Mouse (Mus musculus) liver, embryonic 16.5 days (tissue): ENCODE measurements around the gene Hnrnpu. TPM values are rescaled to one million over a fixed set of nuclear protein-coding genes. Genes with fewer than 3 reads are reported as not detected.

ENCODE experiments used
- ATAC-seq: fragments of 200-750 bp; cut with Nextera tagmentation; 2 replicates; pipeline ENCODE4 v1.8.0; 2017; ENCODE audit warnings: low read depth, mild to moderate bottlenecking, moderate number of reproducible peaks, moderate library complexity
- H3K27ac ChIP-seq: fragments of 300-500 bp; sonication (generic); 2 replicates; pipeline ENCODE4 v1.5.1; 2014; ENCODE audit warnings: mild to moderate bottlenecking, low read length
- H3K27me3 ChIP-seq: fragments of 300-500 bp; sonication (generic); 2 replicates; pipeline ENCODE4 v1.6.1; 2014; ENCODE audit warnings: low read depth, low read length, mixed read lengths; ENCODE audit not compliant: control insufficient read depth, insufficient read depth
- H3K36me3 ChIP-seq: fragments of 300-500 bp; sonication (generic); 2 replicates; pipeline ENCODE4 v1.6.1; 2014; ENCODE audit warnings: mild to moderate bottlenecking; ENCODE audit not compliant: control insufficient read depth, insufficient read depth
- H3K4me1 ChIP-seq: fragments of 300-500 bp; sonication (generic); 2 replicates; pipeline ENCODE4 v1.6.1; 2014; ENCODE audit warnings: low read depth, low read length, mixed read lengths; ENCODE audit not compliant: control insufficient read depth
- H3K4me2 ChIP-seq: fragments of 300-500 bp; sonication (generic); 2 replicates; pipeline ENCODE4 v1.6.1; 2014; ENCODE audit warnings: low read depth, low read length, mixed read lengths
- H3K4me3 ChIP-seq: fragments of 300-500 bp; sonication (generic); 2 replicates; pipeline ENCODE4 v1.5.1; 2014; ENCODE audit warnings: low read depth, mild to moderate bottlenecking, low read length
- H3K9ac ChIP-seq: fragments of 300-500 bp; sonication (generic); 2 replicates; pipeline ENCODE4 v1.6.1; 2014; ENCODE audit warnings: low read depth, low read length
- H3K9me3 ChIP-seq: fragments of 300-500 bp; sonication (generic); replicated peaks from 2 replicates; pipeline ENCODE4 v1.6.1; 2016; ENCODE audit warnings: low read length; ENCODE audit not compliant: control insufficient read depth
- WGBS: fragments of 180-500 bp; shearing (Covaris S2); extraction: QIAGEN DNeasy Blood & Tissue Kit; methylation state at CpG from one replicate; pipeline ENCODE4 v1.1.7; 2014; ENCODE audit not compliant: insufficient replicate concordance; 5-methylcytosine and 5-hydroxymethylcytosine counted together
- polyA plus RNA-seq: library from polyadenylated mRNA; unstranded; fragments of >200 nt; fragmentation: Nextera tagmentation; extraction: Ambion mirVana; gene quantifications from 2 replicates; pipeline ENCODE4 v1.2.1, GENCODE M21; 2015

Hnrnpu gene
- polyA plus RNA-seq, 1 experiment from 2014 or later: 103 TPM

DNA sequence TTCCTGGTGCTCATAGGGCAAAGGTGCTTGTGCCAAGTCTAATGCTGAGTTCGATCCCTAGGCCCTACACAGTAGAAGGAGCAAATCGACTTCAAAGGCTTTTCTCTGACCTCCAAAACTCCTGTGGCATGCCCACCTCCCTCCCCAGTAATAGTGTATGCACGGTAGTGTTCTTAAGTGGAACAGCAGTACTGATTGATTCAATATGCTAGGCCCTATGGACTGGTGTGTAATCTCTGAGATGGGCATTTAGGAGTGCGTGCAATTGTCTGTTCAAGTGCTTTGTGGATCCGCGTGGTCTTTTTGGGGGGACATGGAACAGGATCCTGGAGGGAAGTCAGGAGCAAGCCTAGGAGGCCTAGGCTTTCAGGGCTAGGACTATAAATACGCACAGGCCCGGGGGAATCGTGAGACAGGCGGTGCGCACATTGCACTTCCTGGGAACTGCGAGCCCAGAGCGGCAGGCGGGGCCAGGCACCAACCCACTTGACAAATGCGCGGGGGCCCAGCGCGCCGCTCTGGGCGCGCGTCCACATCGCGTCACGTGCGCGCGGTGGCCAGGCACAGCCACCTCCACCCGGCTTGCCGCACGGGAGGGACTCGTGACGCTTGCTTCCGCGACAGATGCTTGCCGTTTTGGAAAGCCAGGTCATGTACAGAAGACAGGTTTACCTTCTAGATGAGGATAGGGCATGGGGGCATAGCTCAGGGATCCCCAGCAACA, 31.1 kb upstream of the Hnrnpu start:
- no peaks in the 10 kb centered on the region for H3K9me3 ChIP-seq
- H3K9ac ChIP-seq: peak overlapping the region; percentile 71
- 3% methylated on average over 36 of the region's 36 CpGs for WGBS
- H3K4me3 ChIP-seq: peak overlapping the region; percentile 70
- peaks cover 27% of the 10 kb centered on the region for H3K4me1 ChIP-seq
- no peaks in the 10 kb centered on the region for H3K27me3 ChIP-seq
- H3K27ac ChIP-seq: peak overlapping the region; percentile 92
- H3K4me2 ChIP-seq: peak overlapping the region; percentile 93
- no peaks in the 10 kb centered on the region for H3K36me3 ChIP-seq
- peak; percentile 95 for ATAC-seq

DNA sequence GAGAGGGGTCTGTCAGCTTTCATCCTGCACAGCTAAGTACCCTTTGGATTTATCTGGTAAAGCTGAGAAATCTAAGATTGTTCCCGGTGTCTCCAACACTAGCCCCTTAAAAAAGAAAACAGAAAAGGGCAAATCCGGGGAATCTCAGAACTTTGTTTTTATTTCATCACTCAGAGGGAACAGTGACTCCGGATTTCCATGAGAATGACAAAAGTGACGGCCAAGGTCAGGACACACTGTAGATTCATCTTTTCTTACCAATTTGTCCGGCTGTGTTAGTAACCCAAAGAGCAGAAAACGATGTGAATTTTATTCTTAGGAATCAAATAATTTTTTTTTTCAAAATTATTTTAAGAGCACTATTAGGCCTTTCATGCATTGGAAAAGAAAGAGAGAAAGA, 30.5 kb upstream of the Hnrnpu start:
- ATAC-seq: no peak
- H3K9me3 ChIP-seq: no peaks in the 10 kb centered on the region
- H3K9ac ChIP-seq: no peak overlapping the region
- H3K27me3 ChIP-seq: no peaks in the 10 kb centered on the region
- H3K27ac ChIP-seq: peak overlapping the region; percentile 92
- H3K4me1 ChIP-seq: peaks cover 24% of the 10 kb centered on the region
- H3K36me3 ChIP-seq: no peaks in the 10 kb centered on the region
- WGBS: 69% methylated on average over 6 of the region's 6 CpGs
- no peak overlapping the region for H3K4me3 ChIP-seq
- H3K4me2 ChIP-seq: peak overlapping the region; percentile 93

DNA sequence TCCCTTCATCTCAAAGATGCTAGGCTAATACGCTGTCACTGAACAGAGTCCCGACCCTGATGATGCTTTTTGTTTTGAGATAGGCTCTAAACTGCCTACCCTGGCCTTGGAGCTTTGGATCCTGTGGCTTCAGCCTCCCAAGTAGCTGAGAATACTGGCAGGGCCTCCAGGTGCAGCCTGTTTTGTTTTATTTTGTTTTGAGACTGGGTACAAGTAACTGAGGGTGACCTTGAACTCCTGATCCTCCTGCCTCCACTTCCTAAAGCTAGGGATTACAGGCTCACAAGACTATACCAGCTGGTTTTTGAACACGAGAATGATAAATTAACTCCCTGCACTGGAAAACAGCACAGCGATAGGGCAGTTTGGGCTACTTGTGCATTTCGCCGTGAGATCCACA, 27.6 kb upstream of the Hnrnpu start:
- Histone ChIP-seq H3K36me3 (no peaks in the 10 kb centered on the region), H3K27me3 (no peaks in the 10 kb centered on the region), H3K27ac (no peak overlapping the region), H3K4me1 (peaks cover 16% of the 10 kb centered on the region), H3K9me3 (no peaks in the 10 kb centered on the region), H3K4me2 (no peak overlapping the region), H3K9ac (no peak overlapping the region), H3K4me3 (no peak overlapping the region)
- 79% methylated on average over 6 of the region's 6 CpGs for WGBS
- ATAC-seq: no peak

DNA sequence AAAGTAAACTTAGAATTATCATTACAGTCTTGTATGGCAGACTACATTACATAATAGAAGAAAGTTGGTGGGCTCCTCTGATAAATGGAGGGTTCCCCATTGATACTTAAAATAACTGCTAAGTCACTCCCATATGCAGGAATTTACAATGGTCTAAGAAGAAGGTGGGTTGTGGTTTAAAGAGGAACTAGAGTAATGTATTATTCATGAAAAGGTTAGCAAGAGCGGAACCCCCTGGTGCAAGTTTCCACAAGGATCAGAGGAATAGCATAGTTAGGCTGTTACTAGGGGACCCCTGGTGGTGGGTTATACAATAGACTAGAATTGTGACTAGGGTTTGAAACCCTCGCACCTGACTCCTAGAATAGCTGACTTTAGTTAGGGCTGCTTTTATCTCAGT, 23.1 kb upstream of the Hnrnpu start:
- H3K9me3 ChIP-seq: no peaks in the 10 kb centered on the region
- H3K36me3 ChIP-seq: no peaks in the 10 kb centered on the region
- no peaks in the 10 kb centered on the region for H3K27me3 ChIP-seq
- no peak overlapping the region for H3K27ac ChIP-seq
- no peak overlapping the region for H3K9ac ChIP-seq
- ATAC-seq: no peak
- 67% methylated on average over 2 of the region's 2 CpGs for WGBS
- H3K4me2 ChIP-seq: no peak overlapping the region
- H3K4me1 ChIP-seq: no peaks in the 10 kb centered on the region
- no peak overlapping the region for H3K4me3 ChIP-seq

DNA sequence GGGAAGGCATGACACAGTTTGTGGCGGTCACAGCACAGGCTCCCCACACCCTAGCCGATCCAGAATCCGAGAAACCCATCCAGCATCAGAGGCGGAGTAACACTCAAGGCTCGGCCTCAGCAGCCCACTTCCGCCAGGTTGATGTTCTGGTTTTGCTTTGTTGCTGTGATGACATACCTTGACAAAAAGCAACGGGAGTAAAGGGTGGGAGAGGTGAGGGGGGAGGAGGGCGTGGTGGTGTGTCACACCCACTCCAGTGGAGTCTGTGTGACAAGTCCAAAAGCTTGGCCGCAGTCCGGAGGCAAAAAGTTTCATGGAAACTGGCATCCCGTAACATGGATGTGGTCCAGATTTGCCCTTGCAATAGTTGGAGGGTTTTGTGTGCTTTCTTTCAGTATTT, 22.7 kb upstream of the Hnrnpu start:
- no peaks in the 10 kb centered on the region for H3K36me3 ChIP-seq
- no peaks in the 10 kb centered on the region for H3K9me3 ChIP-seq
- no peak overlapping the region for H3K27ac ChIP-seq
- 70% methylated on average over 11 of the region's 11 CpGs for WGBS
- no peaks in the 10 kb centered on the region for H3K27me3 ChIP-seq
- ATAC-seq: no peak
- no peak overlapping the region for H3K9ac ChIP-seq
- H3K4me2 ChIP-seq: no peak overlapping the region
- H3K4me1 ChIP-seq: no peaks in the 10 kb centered on the region
- no peak overlapping the region for H3K4me3 ChIP-seq

DNA sequence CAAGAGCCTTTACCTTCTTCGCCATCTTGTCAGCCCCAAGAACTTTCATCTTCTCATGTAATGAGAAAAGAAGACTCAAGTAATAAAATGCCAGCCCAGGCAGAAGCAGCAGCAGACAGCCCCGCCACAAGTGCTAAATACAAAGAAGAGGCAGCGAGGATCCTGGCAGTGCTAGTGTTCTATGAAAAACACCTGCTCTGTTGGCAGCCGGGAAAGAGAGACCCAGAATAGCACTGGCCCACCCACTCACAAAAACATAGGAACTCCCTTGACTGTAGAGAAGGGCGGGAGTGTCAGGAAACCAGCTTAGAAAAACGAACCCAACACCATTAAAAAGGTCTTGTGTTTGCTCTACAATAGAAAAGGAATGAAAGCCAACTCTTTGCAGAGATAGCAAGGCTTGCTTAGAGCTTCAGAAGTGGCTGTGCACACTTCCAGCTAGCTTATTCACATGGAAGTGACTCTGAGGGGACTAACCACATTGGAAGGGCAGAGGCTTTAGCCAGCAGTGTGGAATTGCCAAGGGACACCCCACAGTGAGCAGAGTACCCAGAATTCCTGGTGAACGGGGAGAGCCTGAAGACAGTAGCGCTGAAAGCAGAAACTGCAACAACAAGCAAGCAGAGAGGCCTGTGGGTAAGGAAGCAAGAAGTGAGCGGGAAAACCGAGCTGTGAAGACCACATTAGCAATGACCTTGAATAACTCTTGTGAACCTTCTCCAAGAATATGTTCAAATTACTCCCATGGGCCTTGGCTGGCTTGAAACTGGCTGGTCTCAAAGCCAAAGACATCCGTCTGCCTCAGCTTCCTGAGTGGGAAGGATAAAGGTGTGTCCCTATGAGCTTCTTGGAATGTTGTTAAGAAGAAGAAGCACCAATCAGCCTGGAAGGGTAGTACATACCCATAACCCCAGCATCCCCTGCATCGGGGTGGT, 20.4 kb upstream of the Hnrnpu start:
- no peak for ATAC-seq
- Histone ChIP-seq H3K9ac (no peak overlapping the region), H3K9me3 (no peaks in the 10 kb centered on the region), H3K4me2 (no peak overlapping the region), H3K4me3 (no peak overlapping the region), H3K27me3 (no peaks in the 10 kb centered on the region), H3K36me3 (no peaks in the 10 kb centered on the region), H3K27ac (no peak overlapping the region), H3K4me1 (no peaks in the 10 kb centered on the region)
- WGBS: 64% methylated on average over 12 of the region's 12 CpGs

DNA sequence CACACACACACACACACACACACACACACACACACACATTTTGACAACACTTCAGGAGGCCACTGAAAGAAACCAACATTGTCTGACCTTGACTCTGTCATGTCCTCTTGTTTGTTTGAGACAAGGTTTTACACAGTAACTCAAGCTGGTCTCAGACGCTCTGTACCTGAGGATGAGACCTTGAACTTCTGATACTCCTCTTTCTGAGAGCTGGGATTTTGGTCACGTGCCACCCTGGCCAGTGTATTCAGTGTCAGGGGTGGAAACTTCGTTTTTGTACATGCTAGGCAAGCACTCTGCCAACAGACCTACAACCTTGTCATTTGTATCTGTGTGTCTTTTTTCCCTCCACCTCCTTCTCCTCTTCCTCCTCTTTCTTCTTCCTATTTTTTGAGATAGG, 17.0 kb upstream of the Hnrnpu start:
- Histone ChIP-seq H3K9ac (no peak overlapping the region), H3K4me1 (no peaks in the 10 kb centered on the region), H3K27me3 (no peaks in the 10 kb centered on the region), H3K9me3 (no peaks in the 10 kb centered on the region), H3K36me3 (no peaks in the 10 kb centered on the region), H3K4me2 (no peak overlapping the region), H3K27ac (no peak overlapping the region), H3K4me3 (no peak overlapping the region)
- 44% methylated on average over 3 of the region's 3 CpGs for WGBS
- no peak for ATAC-seq

DNA sequence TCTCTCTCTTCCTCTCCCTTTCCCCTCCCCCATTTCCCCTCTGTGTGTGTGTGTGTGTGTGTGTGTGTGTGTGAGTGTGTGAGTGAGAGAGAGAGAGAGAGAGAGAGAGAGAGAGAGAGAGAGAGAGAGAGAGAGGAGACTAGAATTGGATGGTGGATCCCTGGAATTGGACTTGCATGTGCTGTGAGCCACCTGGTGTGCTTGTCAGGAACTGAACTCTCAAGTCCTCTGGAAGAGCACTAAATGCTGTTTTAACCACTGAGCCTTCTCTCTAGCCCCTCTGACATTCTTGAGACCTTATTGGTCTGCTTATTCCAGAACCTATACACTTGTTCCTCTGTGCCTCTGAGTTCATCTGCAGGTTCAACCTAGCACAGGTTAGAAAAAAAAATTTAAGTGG, 14.0 kb upstream of the Hnrnpu start:
- ATAC-seq: no peak
- no peaks in the 10 kb centered on the region for H3K9me3 ChIP-seq
- H3K9ac ChIP-seq: no peak overlapping the region

DNA sequence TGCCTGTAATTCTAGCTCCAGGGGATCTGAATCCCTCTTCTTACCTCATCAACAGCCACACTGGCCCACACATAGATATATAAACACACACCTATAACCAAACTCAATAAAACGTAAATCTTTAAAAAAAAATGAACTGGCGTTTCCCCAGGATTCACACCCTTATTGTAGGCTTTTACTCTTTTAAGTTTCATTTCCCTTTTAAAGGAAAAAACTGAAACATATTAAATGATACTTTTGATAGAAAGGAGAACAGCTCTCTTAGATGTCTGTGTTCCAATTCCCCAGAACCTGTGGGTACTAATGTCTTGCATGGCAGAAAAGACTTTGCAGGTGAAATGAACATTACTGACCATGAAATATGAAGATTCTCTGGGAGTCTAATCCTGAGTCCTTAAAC, 13.2 kb upstream of the Hnrnpu start:
- Histone ChIP-seq H3K27me3 (no peaks in the 10 kb centered on the region), H3K9me3 (no peaks in the 10 kb centered on the region), H3K9ac (no peak overlapping the region), H3K27ac (no peak overlapping the region), H3K4me3 (no peak overlapping the region), H3K4me1 (no peaks in the 10 kb centered on the region), H3K4me2 (no peak overlapping the region), H3K36me3 (no peaks in the 10 kb centered on the region)
- 79% methylated on average over 2 of the region's 2 CpGs for WGBS
- no peak for ATAC-seq

More for the DNA sequence above, 14.0 kb upstream of the Hnrnpu start:
- no peaks in the 10 kb centered on the region for H3K36me3 ChIP-seq
- no peak overlapping the region for H3K4me3 ChIP-seq
- H3K27ac ChIP-seq: no peak overlapping the region
- H3K4me2 ChIP-seq: no peak overlapping the region
- no peaks in the 10 kb centered on the region for H3K4me1 ChIP-seq
- no peaks in the 10 kb centered on the region for H3K27me3 ChIP-seq
